Mouse (Mus musculus) olfactory bulb, adult 2 months (tissue): ENCODE measurements around the gene Gm17332.
"Not testable (repeated sequence)": the region's sequence is repeated elsewhere in the genome, so short reads cannot be mapped to it uniquely, and the experiment has no call there.

ENCODE experiments used
- CTCF ChIP-seq: fragments of 200-500 bp; IDR thresholded peaks from 2 replicates; pipeline ENCODE4 v1.5.1; 2012; ENCODE audit warnings: low read depth, mild to moderate bottlenecking, low read length, moderate library complexity; ENCODE audit not compliant: insufficient read depth
- POLR2A ChIP-seq: fragments of 200-500 bp; IDR thresholded peaks from 2 replicates; pipeline ENCODE4 v1.6.1; 2012; ENCODE audit warnings: mild to moderate bottlenecking, low read depth, low read length, moderate library complexity; ENCODE audit not compliant: insufficient read depth

- TF ChIP-seq CTCF, POLR2A: not testable (repeated sequence)
Observed at GRCm38 (mm10) chr11:31138394-31138793, 43.9 kb downstream of the Gm17332 start.
